Mouse (Mus musculus) myocyte (in vitro differentiated cells): Measurements from ENCODE around the gene Foxp2. TPM values are rescaled to one million over a fixed set of nuclear protein-coding genes. Genes with fewer than 3 reads are reported as not detected.

Experiments
- H3K27me3 ChIP-seq: one replicate; pipeline ENCODE4 v1.6.1; 2011; ENCODE audit not compliant: control insufficient read depth, insufficient read depth, insufficient read length
- H3K36me3 ChIP-seq: one replicate; pipeline ENCODE4 v1.6.1; 2011; ENCODE audit not compliant: control insufficient read depth, insufficient read depth
- H3K4me2 ChIP-seq: one replicate; pipeline ENCODE4 v1.6.1; 2011; ENCODE audit warnings: low read depth, control low read depth
- H3K4me3 ChIP-seq: one replicate; pipeline ENCODE4 v1.5.1; 2011; ENCODE audit warnings: mild to moderate bottlenecking, control low read depth, moderate library complexity
- H3K79me2 ChIP-seq: one replicate; pipeline ENCODE4 v1.6.1; 2011; ENCODE audit not compliant: control insufficient read depth, insufficient read depth
- H3ac ChIP-seq: one replicate; pipeline ENCODE4 v1.6.1; 2011; ENCODE audit not compliant: control insufficient read depth, insufficient read length
- CEBPB ChIP-seq: IDR thresholded peaks from 2 replicates; pipeline ENCODE4 v1.6.1; 2011; ENCODE audit warnings: mild to moderate bottlenecking, moderate library complexity; ENCODE audit not compliant: poor library complexity, insufficient read depth, severe bottlenecking
- E2F4 ChIP-seq: IDR thresholded peaks from one replicate; pipeline ENCODE4 v1.6.1; 2011; ENCODE audit warnings: mild to moderate bottlenecking, control low read depth, moderate library complexity; ENCODE audit not compliant: insufficient read depth
- MAX ChIP-seq: IDR thresholded peaks from one replicate; pipeline ENCODE4 v1.6.1; 2011; ENCODE audit warnings: low read depth, mild to moderate bottlenecking, control low read depth
- MYOD1 ChIP-seq, 3 experiments: IDR thresholded peaks; one replicate each; pipeline ENCODE4 v1.6.1; 2011; ENCODE audit warnings: control low read depth in 2 of 3, low read depth in 2 of 3, mild to moderate bottlenecking in 2 of 3, moderate library complexity in 1 of 3; ENCODE audit not compliant: insufficient read length in 2 of 3, control insufficient read depth in 1 of 3
- MYOG ChIP-seq, 3 experiments: IDR thresholded peaks; one replicate each; pipeline ENCODE4 v1.6.1; 2011; ENCODE audit warnings: control low read depth in 2 of 3, low read depth in 2 of 3, mild to moderate bottlenecking in 2 of 3; ENCODE audit not compliant: insufficient read length in 2 of 3, control insufficient read depth in 1 of 3, insufficient read depth in 1 of 3
- POLR2A ChIP-seq: IDR thresholded peaks from one replicate; pipeline ENCODE4 v1.6.1; 2011; ENCODE audit warnings: low read depth, mild to moderate bottlenecking, control low read depth, moderate library complexity; ENCODE audit not compliant: insufficient read length
- POLR2AphosphoS2 ChIP-seq: IDR thresholded peaks from one replicate; pipeline ENCODE4 v1.6.1; 2011; ENCODE audit warnings: low read depth, control low read depth; ENCODE audit not compliant: insufficient read length
- REST ChIP-seq: IDR thresholded peaks from one replicate; pipeline ENCODE4 v1.6.1; 2011; ENCODE audit warnings: mild to moderate bottlenecking, control low read depth, moderate library complexity; ENCODE audit not compliant: insufficient read depth, insufficient read length
- SRF ChIP-seq: IDR thresholded peaks from one replicate; pipeline ENCODE4 v1.6.1; 2011; ENCODE audit warnings: low read depth; ENCODE audit not compliant: control insufficient read depth, insufficient read length
- TCF12 ChIP-seq: IDR thresholded peaks from one replicate; pipeline ENCODE4 v1.6.1; 2011; ENCODE audit warnings: mild to moderate bottlenecking, control low read depth; ENCODE audit not compliant: poor library complexity, insufficient read depth, severe bottlenecking
- TCF3 ChIP-seq: IDR thresholded peaks from one replicate; pipeline ENCODE4 v1.6.1; 2011; ENCODE audit warnings: low read depth, control low read depth; ENCODE audit not compliant: insufficient read length
- USF1 ChIP-seq: IDR thresholded peaks from one replicate; pipeline ENCODE4 v1.6.1; 2011; ENCODE audit warnings: low read depth, mild to moderate bottlenecking, control low read depth, moderate library complexity
- polyA plus RNA-seq: library from polyadenylated mRNA; unstranded; fragments of >200 nt; fragmentation: generic; extraction: Trizol; gene quantifications from one replicate; pipeline ENCODE4 v1.2.1, GENCODE M21; 2012; ENCODE audit warnings: missing spikeins

Gene Foxp2
- polyA plus RNA-seq, 1 experiment = not detected

GRCm38 (mm10) chr6:14899021-14899610 is 2.0 kb upstream of the Foxp2 start:
- TF ChIP-seq TCF12 (no peak), MAX (no peak), TCF3 (no peak), MYOD1 (IDR thresholded peaks at IDR 0.05; ENCODE audit: control insufficient read depth in 1 of 3, insufficient read length in 2 of 3, low read depth in 2 of 3) (no peak), E2F4 (no peak), REST (no peak), POLR2A (no peak), CEBPB (no peak), MYOG (IDR thresholded peaks at IDR 0.05; ENCODE audit: control insufficient read depth in 1 of 3, insufficient read depth in 1 of 3, insufficient read length in 2 of 3, low read depth in 2 of 3) (no peak), POLR2AphosphoS2 (no peak), SRF (no peak), USF1 (no peak)
- Histone ChIP-seq H3K4me2 (no peak overlapping the region), H3ac (no peak overlapping the region), H3K79me2 (no peaks in the 10 kb centered on the region), H3K27me3 (no peaks in the 10 kb centered on the region), H3K36me3 (no peaks in the 10 kb centered on the region), H3K4me3 (no peak overlapping the region)

GRCm38 (mm10) chr6:14899936-14900578 is 1.1 kb upstream of the Foxp2 start:
- no peaks in the 10 kb centered on the region for H3K79me2 ChIP-seq
- TF ChIP-seq POLR2AphosphoS2 (no peak), REST (no peak), MYOG (IDR thresholded peaks at IDR 0.05; ENCODE audit: control insufficient read depth in 1 of 3, insufficient read depth in 1 of 3, insufficient read length in 2 of 3, low read depth in 2 of 3) (no peak), CEBPB (no peak), MYOD1 (IDR thresholded peaks at IDR 0.05; ENCODE audit: control insufficient read depth in 1 of 3, insufficient read length in 2 of 3, low read depth in 2 of 3) (no peak), POLR2A (no peak), E2F4 (no peak), MAX (no peak), USF1 (no peak), TCF3 (no peak), TCF12 (no peak), SRF (no peak)
- no peak overlapping the region for H3K4me2 ChIP-seq
- no peaks in the 10 kb centered on the region for H3K36me3 ChIP-seq
- no peaks in the 10 kb centered on the region for H3K27me3 ChIP-seq
- H3ac ChIP-seq = no peak overlapping the region
- H3K4me3 ChIP-seq = no peak overlapping the region

GRCm38 (mm10) chr6:14900579-14901021 is 549 bp upstream of the Foxp2 start:
- no peak for TF ChIP-seq MAX
- no peak for TF ChIP-seq TCF3
- no peak for TF ChIP-seq MYOG (IDR thresholded peaks at IDR 0.05; ENCODE audit: control insufficient read depth in 1 of 3, insufficient read depth in 1 of 3, insufficient read length in 2 of 3, low read depth in 2 of 3)
- no peak for TF ChIP-seq POLR2A
- TF ChIP-seq CEBPB = no peak
- TF ChIP-seq SRF = no peak
- TF ChIP-seq MYOD1 (IDR thresholded peaks at IDR 0.05; ENCODE audit: control insufficient read depth in 1 of 3, insufficient read length in 2 of 3, low read depth in 2 of 3) = no peak
- no peak for TF ChIP-seq REST
- TF ChIP-seq POLR2AphosphoS2 = no peak
- TF ChIP-seq TCF12 = no peak
- no peak for TF ChIP-seq E2F4
- no peak for TF ChIP-seq USF1
- no peaks in the 10 kb centered on the region for H3K79me2 ChIP-seq
- H3K4me2 ChIP-seq = no peak overlapping the region
- H3ac ChIP-seq = no peak overlapping the region
- H3K36me3 ChIP-seq = no peaks in the 10 kb centered on the region
- H3K27me3 ChIP-seq = no peaks in the 10 kb centered on the region
- H3K4me3 ChIP-seq = no peak overlapping the region

GRCm38 (mm10) chr6:14901971-14902670 is 972 bp downstream of the Foxp2 start:
- H3K36me3 ChIP-seq = no peaks in the 10 kb centered on the region
- no peak overlapping the region for H3K4me2 ChIP-seq
- no peak for TF ChIP-seq REST
- TF ChIP-seq USF1 = no peak
- TF ChIP-seq MYOG (IDR thresholded peaks at IDR 0.05; ENCODE audit: control insufficient read depth in 1 of 3, insufficient read depth in 1 of 3, insufficient read length in 2 of 3, low read depth in 2 of 3) = no peak
- TF ChIP-seq CEBPB = no peak
- no peak for TF ChIP-seq MYOD1 (IDR thresholded peaks at IDR 0.05; ENCODE audit: control insufficient read depth in 1 of 3, insufficient read length in 2 of 3, low read depth in 2 of 3)
- no peak for TF ChIP-seq POLR2AphosphoS2
- TF ChIP-seq POLR2A = no peak
- no peak for TF ChIP-seq SRF
- no peak for TF ChIP-seq TCF3
- no peak for TF ChIP-seq TCF12
- TF ChIP-seq MAX = no peak
- TF ChIP-seq E2F4 = no peak
- H3K4me3 ChIP-seq = no peak overlapping the region
- no peak overlapping the region for H3ac ChIP-seq
- no peaks in the 10 kb centered on the region for H3K79me2 ChIP-seq
- no peaks in the 10 kb centered on the region for H3K27me3 ChIP-seq
